Mouse (Mus musculus) embryonic facial prominence, embryonic 14.5 days (tissue): ENCODE data around the gene Hsd11b1. TPM values are rescaled to one million over a fixed set of nuclear protein-coding genes. Genes with fewer than 3 reads are reported as not detected.

Source experiments
- ATAC-seq: fragments of 200-750 bp; cut with Nextera tagmentation; 2 replicates; pipeline ENCODE4 v1.8.0; 2017; ENCODE audit warnings: low read depth, moderate number of reproducible peaks, moderate TSS enrichment
- DNase-seq: peaks from one replicate; pipeline ENCODE4 v3.0.0-alpha.2; 2015; ENCODE audit warnings: low spot score
- H3K27ac ChIP-seq: fragments of 300-500 bp; sonication (generic); replicated peaks from 2 replicates; pipeline ENCODE4 v1.5.1; 2014; ENCODE audit warnings: low read depth, mild to moderate bottlenecking, low read length, moderate library complexity
- H3K27me3 ChIP-seq: fragments of 300-500 bp; sonication (generic); replicated peaks from 2 replicates; pipeline ENCODE4 v1.6.1; 2014; ENCODE audit warnings: low read length; ENCODE audit not compliant: control insufficient read depth, insufficient read depth
- H3K36me3 ChIP-seq: fragments of 300-500 bp; sonication (generic); 2 replicates; pipeline ENCODE4 v1.6.1; 2014; ENCODE audit warnings: low read length, mixed read lengths; ENCODE audit not compliant: control insufficient read depth, insufficient read depth
- H3K4me1 ChIP-seq: fragments of 300-500 bp; sonication (generic); 2 replicates; pipeline ENCODE4 v1.6.1; 2014; ENCODE audit warnings: antibody characterized with exemption, low read length; ENCODE audit not compliant: control insufficient read depth, insufficient read depth
- H3K4me2 ChIP-seq: fragments of 300-500 bp; sonication (generic); 2 replicates; pipeline ENCODE4 v1.6.1; 2014; ENCODE audit warnings: low read depth, mild to moderate bottlenecking, low read length, moderate library complexity, mixed read lengths
- H3K4me3 ChIP-seq: fragments of 300-500 bp; sonication (generic); 2 replicates; pipeline ENCODE4 v1.5.1; 2014; ENCODE audit warnings: low read depth, mild to moderate bottlenecking, low read length
- H3K9ac ChIP-seq: fragments of 300-500 bp; sonication (generic); 2 replicates; pipeline ENCODE4 v1.6.1; 2014; ENCODE audit warnings: low read depth, mild to moderate bottlenecking, low read length, moderate library complexity, mixed read lengths
- H3K9me3 ChIP-seq: fragments of 300-500 bp; sonication (generic); 2 replicates; pipeline ENCODE4 v1.6.1; 2016; ENCODE audit warnings: low read length; ENCODE audit not compliant: control insufficient read depth
- WGBS: fragments of 180-500 bp; shearing (Covaris S2); extraction: QIAGEN DNeasy Blood & Tissue Kit; methylation state at CpG from one replicate; pipeline ENCODE4 v1.1.7; 2014; 5-methylcytosine and 5-hydroxymethylcytosine counted together
- polyA plus RNA-seq: library from polyadenylated mRNA; unstranded; fragments of >200 nt; fragmentation: Nextera tagmentation; extraction: Ambion mirVana; gene quantifications from 2 replicates; pipeline ENCODE4 v1.2.1, GENCODE M21; 2014

The Hsd11b1 gene
- polyA plus RNA-seq, 1 experiment from 2014 or later, result 2.5 TPM

DNA sequence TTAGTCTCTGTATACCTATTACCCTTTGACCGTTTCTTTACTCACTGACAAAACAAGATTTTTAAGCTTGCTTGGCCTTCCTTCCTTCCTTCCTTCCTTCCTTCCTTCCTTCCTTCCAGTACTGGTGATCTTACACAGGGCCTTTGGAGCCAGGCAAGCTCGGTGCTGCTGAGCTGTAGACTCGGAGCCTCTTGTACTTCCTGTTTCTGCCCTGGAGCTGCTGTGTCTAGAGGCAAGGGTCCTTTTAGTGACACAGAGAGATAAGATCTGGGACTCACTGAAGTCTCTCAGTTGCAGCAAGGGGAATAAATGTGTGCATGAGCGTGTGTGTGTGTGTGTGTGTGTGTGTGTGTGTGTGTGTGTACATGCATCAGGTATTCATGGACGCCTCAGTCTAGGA is 32.9 kb downstream of the Hsd11b1 start:
- Histone ChIP-seq H3K4me3 (no peak overlapping the region), H3K27me3 (no peaks in the 10 kb centered on the region), H3K9ac (no peak overlapping the region), H3K36me3 (no peaks in the 10 kb centered on the region), H3K4me1 (peaks cover 16% of the 10 kb centered on the region), H3K4me2 (no peak overlapping the region), H3K27ac (no peak overlapping the region), H3K9me3 (no peaks in the 10 kb centered on the region)
- WGBS, result 52% methylated on average over 4 of the region's 5 CpGs
- no peak for ATAC-seq
- DNase-seq, result no peak

DNA sequence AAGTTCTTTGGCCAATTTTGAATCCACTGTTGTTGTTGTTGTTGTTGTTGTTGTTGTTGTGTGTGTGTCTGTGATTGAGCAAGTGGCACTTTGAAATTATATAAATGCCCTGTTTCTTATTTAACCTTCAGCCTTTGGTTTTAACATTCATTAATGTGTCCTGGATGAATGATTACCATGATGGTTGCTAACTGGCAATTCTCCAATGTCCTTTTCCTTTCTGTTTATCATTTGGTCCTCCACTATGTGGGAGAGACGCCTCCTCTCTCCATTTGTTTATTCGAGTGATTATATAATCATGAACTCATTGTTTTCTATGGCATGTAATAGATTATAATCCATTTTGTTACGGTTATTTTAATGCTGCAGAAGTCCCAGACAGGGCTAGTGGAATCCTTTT is 33.3 kb downstream of the Hsd11b1 start:
- Histone ChIP-seq H3K27ac (no peak overlapping the region), H3K9me3 (no peaks in the 10 kb centered on the region), H3K4me3 (no peak overlapping the region), H3K4me1 (peaks cover 16% of the 10 kb centered on the region), H3K4me2 (no peak overlapping the region), H3K9ac (no peak overlapping the region), H3K36me3 (no peaks in the 10 kb centered on the region), H3K27me3 (no peaks in the 10 kb centered on the region)
- ATAC-seq (no peak), DNase-seq (no peak)
- WGBS, result 73% methylated on average over 3 of the region's 3 CpGs

DNA sequence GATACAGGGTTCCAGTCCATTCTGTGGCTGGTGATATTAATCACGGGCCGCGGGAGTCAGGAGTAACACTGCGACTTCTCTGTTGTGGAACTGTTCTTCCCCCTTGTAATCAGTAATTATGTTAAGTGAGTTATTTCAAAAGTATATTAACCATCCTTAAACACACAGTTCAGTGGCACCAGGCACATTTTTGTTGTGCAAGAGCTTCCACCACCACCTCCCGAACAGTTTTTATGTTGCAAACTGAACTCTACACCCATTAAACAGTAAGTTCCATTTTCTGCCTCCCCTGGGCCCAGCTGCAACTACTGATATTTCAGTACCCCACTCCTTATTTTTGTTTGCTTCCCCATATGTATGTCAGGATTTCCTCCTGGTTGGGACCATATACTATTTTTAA is 34.3 kb downstream of the Hsd11b1 start:
- 88% methylated on average over 5 of the region's 5 CpGs for WGBS
- Histone ChIP-seq H3K4me1 (peaks cover 13% of the 10 kb centered on the region), H3K4me3 (no peak overlapping the region), H3K4me2 (no peak overlapping the region), H3K36me3 (no peaks in the 10 kb centered on the region), H3K9me3 (no peaks in the 10 kb centered on the region), H3K9ac (no peak overlapping the region), H3K27ac (no peak overlapping the region), H3K27me3 (no peaks in the 10 kb centered on the region)
- ATAC-seq (no peak), DNase-seq (no peak)

DNA sequence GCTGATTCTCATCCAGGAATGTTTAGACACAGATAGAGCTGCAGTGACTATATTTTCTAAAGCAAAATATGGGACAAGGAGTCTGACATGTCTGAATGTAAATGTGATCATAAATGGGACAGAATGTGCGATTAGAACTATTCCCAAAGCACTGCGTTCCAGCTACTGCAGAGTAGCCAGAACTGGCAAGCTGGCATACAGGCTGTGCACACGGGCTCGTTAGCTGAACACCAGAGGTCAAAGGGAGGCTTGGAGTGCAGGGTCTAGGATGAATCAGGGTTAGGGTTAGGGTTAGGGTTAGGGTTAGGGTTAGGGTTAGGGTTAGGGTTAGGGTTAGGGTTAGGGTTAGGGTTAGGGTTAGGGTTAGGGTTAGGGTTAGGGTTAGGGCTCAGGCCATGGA is 36.3 kb downstream of the Hsd11b1 start:
- Histone ChIP-seq H3K36me3 (no peaks in the 10 kb centered on the region), H3K9ac (no peak overlapping the region), H3K4me1 (peaks cover 11% of the 10 kb centered on the region), H3K4me2 (no peak overlapping the region), H3K9me3 (no peaks in the 10 kb centered on the region), H3K4me3 (no peak overlapping the region), H3K27me3 (no peaks in the 10 kb centered on the region), H3K27ac (no peak overlapping the region)
- ATAC-seq (no peak), DNase-seq (no peak)
- 64% methylated on average over 4 of the region's 4 CpGs for WGBS

DNA sequence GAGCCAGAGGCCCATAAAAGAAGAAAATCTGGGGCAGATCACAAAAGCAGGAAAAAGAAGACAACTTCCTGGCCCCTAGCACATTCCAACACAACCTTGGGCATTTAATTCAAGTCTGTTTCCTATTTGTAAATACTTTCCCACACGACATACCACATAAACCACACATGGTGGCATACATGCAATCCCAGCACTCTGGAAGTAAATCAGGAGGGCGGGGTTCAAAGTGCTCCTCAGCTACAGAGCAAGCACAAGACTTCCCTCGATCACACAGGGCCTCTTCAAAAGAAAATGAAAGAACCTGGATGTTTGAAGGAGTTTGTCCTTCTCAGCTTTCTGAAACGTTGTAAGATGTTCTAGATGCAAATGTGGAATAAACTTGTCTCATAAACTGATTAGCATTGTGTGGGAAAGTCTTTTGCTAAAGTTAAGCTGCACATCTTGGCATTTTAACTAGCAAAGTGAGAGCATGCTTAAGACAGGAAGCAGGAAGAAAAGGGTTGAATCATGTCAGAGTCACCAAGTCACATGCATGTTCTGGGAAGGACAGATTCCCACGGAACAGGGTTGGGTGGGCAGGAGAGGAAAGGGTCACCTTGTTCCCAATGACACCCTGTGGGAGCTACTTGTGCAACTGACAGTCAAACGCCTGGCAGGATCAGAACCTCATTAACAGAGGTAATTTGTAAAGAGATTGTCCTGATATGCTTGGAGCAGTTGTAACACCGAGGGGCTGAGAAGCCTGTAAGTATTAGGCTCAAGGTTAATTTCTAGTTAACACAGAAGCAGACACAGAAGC is 37.0 kb downstream of the Hsd11b1 start:
- no peaks in the 10 kb centered on the region for H3K9me3 ChIP-seq
- no peak overlapping the region for H3K4me2 ChIP-seq
- H3K36me3 ChIP-seq, result no peaks in the 10 kb centered on the region
- H3K4me1 ChIP-seq, result peaks cover 11% of the 10 kb centered on the region
- peak; percentile 59 for DNase-seq
- WGBS, result 33% methylated on average over 7 of the region's 7 CpGs
- no peak overlapping the region for H3K9ac ChIP-seq
- H3K27ac ChIP-seq, result no peak overlapping the region
- no peak overlapping the region for H3K4me3 ChIP-seq
- no peak for ATAC-seq
- no peaks in the 10 kb centered on the region for H3K27me3 ChIP-seq

DNA sequence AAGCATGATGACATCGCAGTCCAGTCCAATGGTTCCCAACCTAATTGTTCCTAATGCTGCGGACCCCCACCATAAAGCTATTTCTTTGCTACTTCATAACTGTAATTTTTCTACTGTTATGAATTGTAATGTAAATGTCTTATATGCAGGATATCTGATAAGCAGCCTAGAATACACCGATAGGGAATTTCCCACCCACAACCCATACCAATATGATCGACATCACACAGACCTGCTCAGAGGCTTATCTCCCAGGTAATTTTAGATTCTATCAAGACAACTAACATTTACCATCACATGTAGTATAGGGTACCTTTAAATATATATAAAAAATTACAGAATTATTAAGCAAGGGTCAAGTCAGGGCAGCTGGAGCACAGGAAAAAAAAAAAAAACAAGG is 37.8 kb downstream of the Hsd11b1 start:
- Histone ChIP-seq H3K4me2 (no peak overlapping the region), H3K9ac (no peak overlapping the region), H3K4me1 (peaks cover 11% of the 10 kb centered on the region), H3K27me3 (no peaks in the 10 kb centered on the region), H3K9me3 (no peaks in the 10 kb centered on the region), H3K4me3 (no peak overlapping the region), H3K27ac (no peak overlapping the region), H3K36me3 (no peaks in the 10 kb centered on the region)
- 79% methylated on average over 4 of the region's 4 CpGs for WGBS
- DNase-seq, result no peak
- no peak for ATAC-seq

DNA sequence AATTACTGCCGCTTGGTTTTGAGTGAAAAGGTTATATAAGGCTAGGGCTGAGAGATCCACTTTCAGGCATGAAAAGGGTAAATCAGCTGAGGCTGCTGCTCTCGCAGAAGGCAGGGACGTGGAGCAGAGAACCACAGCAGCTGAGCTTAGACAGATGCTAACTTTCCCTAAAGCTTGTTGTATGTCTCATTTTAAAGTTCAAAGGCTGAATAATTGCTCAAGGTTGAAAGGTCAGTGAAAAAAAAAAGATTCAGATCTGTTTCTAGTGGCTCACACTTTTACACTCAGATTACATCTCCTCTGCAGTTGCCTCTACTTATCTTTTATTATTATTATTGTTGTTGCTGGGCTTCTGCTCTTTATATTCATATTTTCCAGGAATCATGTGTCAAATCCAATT is 38.3 kb downstream of the Hsd11b1 start:
- no peak for DNase-seq
- no peak overlapping the region for H3K4me3 ChIP-seq
- H3K27me3 ChIP-seq, result no peaks in the 10 kb centered on the region
- no peak overlapping the region for H3K4me2 ChIP-seq
- H3K36me3 ChIP-seq, result no peaks in the 10 kb centered on the region
- no peak overlapping the region for H3K9ac ChIP-seq
- ATAC-seq, result no peak
- H3K4me1 ChIP-seq, result peaks cover 11% of the 10 kb centered on the region
- H3K27ac ChIP-seq, result no peak overlapping the region
- 21% methylated on average over 3 of the region's 3 CpGs for WGBS
- H3K9me3 ChIP-seq, result no peaks in the 10 kb centered on the region

DNA sequence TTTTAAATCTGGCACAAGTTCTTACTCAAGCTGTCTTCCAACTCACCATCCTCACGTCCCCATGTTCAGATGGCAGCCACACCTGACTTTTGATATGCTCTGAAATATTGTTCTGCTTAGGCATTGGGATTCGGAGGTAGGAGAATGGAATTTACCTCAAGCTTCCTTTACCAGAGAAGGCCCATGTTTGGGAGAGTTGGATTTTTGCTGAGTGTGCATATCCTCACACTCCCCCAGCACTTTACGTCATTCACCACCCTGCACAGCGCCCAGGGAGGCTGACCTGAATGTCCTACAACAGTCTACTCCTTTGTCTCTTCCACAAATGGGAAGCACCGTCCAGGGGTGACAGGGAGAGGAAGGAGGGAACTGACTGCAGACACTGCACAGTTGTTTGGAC is 43.5 kb downstream of the Hsd11b1 start:
- Histone ChIP-seq H3K9me3 (0 out of 2 replicates have a peak, but pooled peaks cover 3% of the 10 kb centered on the region), H3K9ac (no peak overlapping the region), H3K4me2 (no peak overlapping the region), H3K36me3 (no peaks in the 10 kb centered on the region), H3K27me3 (no peaks in the 10 kb centered on the region), H3K4me3 (no peak overlapping the region), H3K4me1 (no peaks in the 10 kb centered on the region), H3K27ac (no peak overlapping the region)
- ATAC-seq, result no peak
- no peak for DNase-seq
- WGBS, result 67% methylated on average over 5 of the region's 5 CpGs

DNA sequence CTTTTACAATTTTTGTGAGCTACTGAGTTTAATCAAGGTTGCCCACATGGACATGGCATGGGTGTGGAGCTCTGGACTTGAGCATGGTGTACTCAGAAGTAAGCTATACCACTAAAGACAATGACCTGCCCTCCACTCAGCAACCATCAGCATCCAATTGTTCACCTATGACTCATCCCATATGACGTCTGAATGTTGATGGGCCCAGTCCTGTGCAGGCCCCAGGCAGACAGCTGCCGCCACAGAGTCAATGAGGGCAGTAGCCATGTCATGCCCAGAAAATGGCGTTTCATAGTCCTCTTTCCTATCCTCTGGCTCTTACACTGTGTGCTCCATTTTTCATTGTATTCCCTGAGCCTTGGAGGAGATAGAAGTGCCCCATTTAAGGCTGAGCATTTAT is 47.9 kb downstream of the Hsd11b1 start:
- Histone ChIP-seq H3K4me3 (no peak overlapping the region), H3K36me3 (no peaks in the 10 kb centered on the region), H3K9ac (no peak overlapping the region), H3K4me2 (no peak overlapping the region), H3K9me3 (0 out of 2 replicates have a peak, but pooled peaks cover 3% of the 10 kb centered on the region), H3K27ac (no peak overlapping the region), H3K4me1 (no peaks in the 10 kb centered on the region), H3K27me3 (no peaks in the 10 kb centered on the region)
- no peak for DNase-seq
- 78% methylated on average over 3 of the region's 3 CpGs for WGBS
- no peak for ATAC-seq
